Mouse (Mus musculus): ENCODE data around the gene Fgg.
A peak's percentile ranks its signal among the peaks of the same experiment; 100 is the strongest.

Fgg gene

DNA sequence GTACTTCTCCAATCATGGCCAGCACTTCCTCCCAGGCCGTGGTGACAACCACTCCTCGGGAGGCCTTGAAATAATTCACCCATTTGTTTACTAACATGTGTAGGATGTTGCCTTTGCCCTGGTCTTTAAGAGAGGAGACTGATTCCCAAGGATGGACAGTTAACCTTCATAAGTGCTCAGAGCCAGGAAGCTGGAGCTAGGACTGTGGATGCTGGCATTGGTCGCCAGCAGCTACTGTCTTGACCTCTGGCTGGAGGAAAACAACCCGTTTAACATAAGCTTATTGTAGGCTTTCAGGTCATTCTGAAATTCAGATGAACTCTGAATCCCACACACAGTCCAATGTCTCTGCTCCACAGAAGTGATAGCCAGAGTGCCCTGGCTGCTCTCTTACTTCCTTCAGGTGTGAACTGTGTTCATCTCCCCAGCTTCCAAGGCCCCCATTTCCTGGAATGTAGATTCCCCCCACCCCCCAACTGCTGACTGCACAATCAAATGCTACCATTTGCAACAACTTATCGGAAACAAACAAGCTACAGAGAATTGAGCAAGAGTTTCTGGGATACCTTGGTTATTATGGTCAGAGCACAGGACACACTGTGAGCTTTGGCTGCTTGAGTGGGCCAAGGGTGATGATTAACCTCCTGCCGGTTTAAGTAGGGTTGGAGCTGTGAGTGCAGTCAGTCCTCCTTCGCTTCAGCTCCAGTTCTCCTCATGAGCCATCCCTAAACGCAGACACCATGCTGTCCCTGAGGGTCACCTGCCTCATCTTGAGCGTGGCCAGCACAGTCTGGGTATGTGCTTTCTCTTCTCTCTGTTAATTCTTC is 18.2 kb downstream of the Fgg start, which contains the start of gene Fga:
Gene Fga (plus strand): TSS at position 602 of the 827 bp plus-strand sequence.
- no peak for DNase-seq (ENCODE audit: low spot score in 2 of 2)

GRCm38 (mm10) chr3:83027546-83028251 is 20.2 kb downstream of the Fgg start:
- no peak for DNase-seq (ENCODE audit: low spot score in 2 of 2)

- DNase-seq (ENCODE audit: low spot score in 2 of 2) = no peak
Observed at GRCm38 (mm10) chr3:83030331-83030730, 22.8 kb downstream of the Fgg start.

DNA sequence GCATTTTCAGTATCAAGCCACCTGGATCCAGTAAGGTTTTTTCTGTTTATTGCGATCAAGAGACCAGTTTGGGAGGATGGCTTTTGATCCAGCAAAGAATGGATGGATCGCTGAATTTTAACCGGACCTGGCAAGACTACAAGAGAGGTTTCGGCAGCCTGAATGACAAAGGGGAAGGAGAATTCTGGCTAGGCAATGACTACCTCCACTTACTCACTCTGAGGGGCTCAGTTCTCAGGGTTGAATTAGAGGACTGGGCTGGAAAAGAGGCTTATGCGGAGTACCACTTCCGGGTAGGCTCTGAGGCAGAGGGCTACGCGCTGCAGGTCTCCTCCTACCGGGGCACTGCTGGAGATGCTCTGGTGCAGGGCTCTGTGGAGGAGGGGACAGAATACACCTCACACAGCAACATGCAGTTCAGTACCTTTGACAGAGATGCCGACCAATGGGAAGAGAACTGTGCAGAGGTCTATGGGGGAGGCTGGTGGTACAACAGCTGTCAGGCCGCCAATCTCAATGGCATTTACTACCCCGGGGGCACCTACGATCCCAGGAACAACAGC is 25.3 kb downstream of the Fgg start:
- DNase-seq (ENCODE audit: low spot score in 2 of 2) = no peak

GRCm38 (mm10) chr3:83033801-83034200 is 26.3 kb downstream of the Fgg start:
- no peak for DNase-seq (ENCODE audit: low spot score in 2 of 2)

GRCm38 (mm10) chr3:83038865-83039264 is 31.3 kb downstream of the Fgg start:
- no peak for DNase-seq (ENCODE audit: low spot score in 2 of 2)

DNA sequence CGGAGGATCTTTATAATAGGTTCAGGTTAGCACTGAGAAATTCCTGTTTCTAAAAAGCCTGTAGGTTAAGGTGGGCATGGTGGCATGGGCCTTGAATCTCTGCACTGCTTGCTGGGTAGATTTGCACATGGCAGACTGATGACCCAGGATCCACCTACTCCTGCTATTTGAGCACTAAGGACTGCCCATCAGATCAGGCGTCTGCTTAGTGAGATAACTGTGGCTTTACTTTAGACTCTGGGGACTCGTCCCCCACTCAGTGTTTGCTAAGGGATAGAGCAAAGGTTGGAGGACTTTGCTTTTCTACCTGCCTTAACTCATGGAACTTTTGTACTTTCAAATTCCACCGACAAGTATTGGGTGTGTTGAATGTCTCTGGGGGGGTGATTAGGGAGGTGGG is 32.1 kb downstream of the Fgg start:
- DNase-seq (ENCODE audit: low spot score in 2 of 2) = no peak

GRCm38 (mm10) chr3:83042451-83042850 is 34.9 kb downstream of the Fgg start:
- no peak for DNase-seq (ENCODE audit: low spot score in 2 of 2)

DNA sequence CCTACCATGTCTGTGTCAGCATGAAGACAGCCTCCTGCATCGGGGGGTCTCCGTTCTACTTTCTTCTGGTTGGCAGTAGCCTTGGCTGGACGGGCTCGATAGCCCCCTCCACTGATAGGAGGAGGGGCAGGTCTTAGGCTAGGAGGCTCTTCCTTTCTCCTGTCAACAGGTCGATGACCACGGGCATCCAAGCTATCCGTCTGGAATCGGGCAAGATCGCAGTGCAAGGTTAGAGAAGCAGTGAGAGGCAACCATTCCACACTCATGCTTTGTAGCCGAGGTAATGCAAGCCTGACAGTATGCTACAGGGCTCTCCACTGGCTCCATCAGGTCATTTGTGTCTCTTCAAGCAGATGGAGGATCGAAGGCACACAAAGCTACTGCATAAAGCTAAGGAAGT is 39.1 kb downstream of the Fgg start:
- no peak for DNase-seq (ENCODE audit: low spot score in 2 of 2)

GRCm38 (mm10) chr3:83049680-83050079 is 42.2 kb downstream of the Fgg start, which contains the start of gene Fgb:
Gene Fgb (minus strand): TSS chr3:83049863.
- no peak for DNase-seq (ENCODE audit: low spot score in 2 of 2)

GRCm38 (mm10) chr3:83050661-83051060 is 43.1 kb downstream of the Fgg start:
- DNase-seq (ENCODE audit: low spot score in 2 of 2) = no peak

DNA sequence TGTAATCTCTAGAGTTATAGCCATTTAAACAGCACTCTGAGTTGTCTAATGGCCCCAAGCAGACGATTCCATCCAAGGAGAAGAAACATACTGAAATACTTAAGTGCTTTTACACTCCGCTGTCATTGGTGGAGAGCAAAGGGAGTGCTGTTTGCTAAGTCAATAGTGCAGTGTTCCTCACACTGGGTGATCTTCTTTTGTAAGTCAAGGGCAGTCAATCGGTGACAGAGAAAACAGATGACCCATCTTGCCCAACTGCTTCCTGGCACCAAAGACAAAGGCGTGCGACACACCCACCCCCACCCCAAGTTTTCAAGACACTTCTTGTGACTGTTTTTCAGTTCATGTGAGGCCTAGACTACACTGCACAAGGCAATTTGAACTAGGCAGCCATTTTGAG is 44.6 kb downstream of the Fgg start:
- DNase-seq (ENCODE audit: low spot score in 2 of 2) = no peak

- DNase-seq (ENCODE audit: low spot score in 2 of 2) = no peak
Observed at GRCm38 (mm10) chr3:83053126-83053525, 45.6 kb downstream of the Fgg start.

- DNase-seq (ENCODE audit: low spot score in 2 of 2) = peak; percentile 51 to 53
Observed at GRCm38 (mm10) chr3:83053758-83054157, 46.2 kb downstream of the Fgg start.

GRCm38 (mm10) chr3:83054759-83055158 is 47.2 kb downstream of the Fgg start:
- no peak for DNase-seq (ENCODE audit: low spot score in 2 of 2)

GRCm38 (mm10) chr3:83055281-83056038 is 47.9 kb downstream of the Fgg start, which contains the start of gene Plrg1:
Gene Plrg1 (plus strand): TSS chr3:83055522.
- peak; percentile 97 to 99 for DNase-seq (ENCODE audit: low spot score in 2 of 2)

DNA sequence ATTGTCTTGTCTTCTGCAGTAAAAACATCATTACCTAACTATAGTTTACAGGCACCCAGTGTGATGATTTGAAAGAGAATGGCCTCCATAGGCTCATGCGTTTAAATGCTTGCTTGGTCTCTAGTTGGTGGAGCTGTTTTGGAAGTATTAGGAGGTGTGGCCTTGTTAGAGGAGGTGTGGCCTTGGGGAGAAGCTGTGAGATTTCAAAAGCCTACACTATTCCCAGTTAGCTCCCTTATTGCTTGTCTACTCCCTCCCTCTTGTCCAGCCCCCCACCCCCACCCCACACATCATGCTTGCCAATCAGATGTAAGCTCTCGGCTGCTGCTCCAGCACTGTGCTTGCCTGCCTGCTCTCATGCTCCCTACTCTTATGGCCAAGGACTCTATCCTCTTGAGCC is 49.5 kb downstream of the Fgg start:
- no peak for DNase-seq (ENCODE audit: low spot score in 2 of 2)

Measured in right cerebral cortex, adult 2 months (tissue).